Mouse (Mus musculus) limb, embryonic 11.5 days (tissue): ENCODE measurements around the gene Cdkn1a. TPM values are rescaled to one million over a fixed set of nuclear protein-coding genes. Genes with fewer than 3 reads are reported as not detected.

Source experiments
- ATAC-seq: fragments of 200-750 bp; cut with Nextera tagmentation; 2 replicates; pipeline ENCODE4 v1.8.0; 2017; ENCODE audit warnings: low read depth; ENCODE audit not compliant: insufficient number of reproducible peaks, low FRiP score, low TSS enrichment
- DNase-seq: peaks from one replicate; pipeline ENCODE4 v3.0.0-alpha.2; 2015; ENCODE audit warnings: low spot score
- H3K27ac ChIP-seq: fragments of 300-500 bp; sonication (generic); replicated peaks from 2 replicates; pipeline ENCODE4 v1.5.1; 2014; ENCODE audit warnings: low read depth, mild to moderate bottlenecking, low read length
- H3K27me3 ChIP-seq: fragments of 300-500 bp; sonication (generic); 2 replicates; pipeline ENCODE4 v1.6.1; 2014; ENCODE audit warnings: mild to moderate bottlenecking, low read length, mixed read lengths; ENCODE audit not compliant: control insufficient read depth, insufficient read depth
- H3K36me3 ChIP-seq: fragments of 300-500 bp; sonication (generic); 2 replicates; pipeline ENCODE4 v1.6.1; 2014; ENCODE audit warnings: mild to moderate bottlenecking, low read length, moderate library complexity, mixed read lengths; ENCODE audit not compliant: control insufficient read depth, insufficient read depth
- H3K4me1 ChIP-seq: fragments of 300-500 bp; sonication (generic); 2 replicates; pipeline ENCODE4 v1.6.1; 2014; ENCODE audit warnings: low read length, mixed read lengths; ENCODE audit not compliant: control insufficient read depth, insufficient read depth
- H3K4me2 ChIP-seq: fragments of 300-500 bp; sonication (generic); 2 replicates; pipeline ENCODE4 v1.6.1; 2014; ENCODE audit warnings: low read depth, mild to moderate bottlenecking, moderate library complexity; ENCODE audit not compliant: severe bottlenecking
- H3K4me3 ChIP-seq: fragments of 300-500 bp; sonication (generic); 2 replicates; pipeline ENCODE4 v1.5.1; 2014; ENCODE audit warnings: low read depth, low read length
- H3K9ac ChIP-seq: fragments of 300-500 bp; sonication (generic); 2 replicates; pipeline ENCODE4 v1.6.1; 2014; ENCODE audit warnings: mild to moderate bottlenecking, low read length
- H3K9me3 ChIP-seq: fragments of 300-500 bp; sonication (generic); 2 replicates; pipeline ENCODE4 v1.6.1; 2016; ENCODE audit warnings: low read length; ENCODE audit not compliant: control insufficient read depth
- WGBS: fragments of 180-500 bp; shearing (Covaris S2); extraction: QIAGEN DNeasy Blood & Tissue Kit; methylation state at CpG from one replicate; pipeline ENCODE4 v1.1.7; 2014; 5-methylcytosine and 5-hydroxymethylcytosine counted together
- polyA plus RNA-seq: library from polyadenylated mRNA; unstranded; fragments of >200 nt; fragmentation: Nextera tagmentation; extraction: Ambion mirVana; gene quantifications from 2 replicates; pipeline ENCODE4 v1.2.1, GENCODE M21; 2014

Cdkn1a gene
- polyA plus RNA-seq, 1 experiment from 2014 or later, result 41.5 TPM

GRCm38 (mm10) chr17:29080758-29081617, 9.8 kb upstream of the Cdkn1a start:
- Histone ChIP-seq H3K4me1 (peaks cover 8% of the 10 kb centered on the region; the same call in 1 of the 2 replicates), H3K9ac (no peak overlapping the region), H3K4me3 (no peak overlapping the region), H3K36me3 (no peaks in the 10 kb centered on the region), H3K27me3 (peaks cover 17% of the 10 kb centered on the region), H3K27ac (no peak overlapping the region), H3K4me2 (peak overlapping the region; percentile 13; the same call in 1 of the 2 replicates), H3K9me3 (0 out of 2 replicates have a peak, but pooled peaks cover 2% of the 10 kb centered on the region)
- WGBS, result 1% methylated on average over 23 of the region's 23 CpGs
- ATAC-seq, result no peak
- peak; percentile 44 for DNase-seq

DNA sequence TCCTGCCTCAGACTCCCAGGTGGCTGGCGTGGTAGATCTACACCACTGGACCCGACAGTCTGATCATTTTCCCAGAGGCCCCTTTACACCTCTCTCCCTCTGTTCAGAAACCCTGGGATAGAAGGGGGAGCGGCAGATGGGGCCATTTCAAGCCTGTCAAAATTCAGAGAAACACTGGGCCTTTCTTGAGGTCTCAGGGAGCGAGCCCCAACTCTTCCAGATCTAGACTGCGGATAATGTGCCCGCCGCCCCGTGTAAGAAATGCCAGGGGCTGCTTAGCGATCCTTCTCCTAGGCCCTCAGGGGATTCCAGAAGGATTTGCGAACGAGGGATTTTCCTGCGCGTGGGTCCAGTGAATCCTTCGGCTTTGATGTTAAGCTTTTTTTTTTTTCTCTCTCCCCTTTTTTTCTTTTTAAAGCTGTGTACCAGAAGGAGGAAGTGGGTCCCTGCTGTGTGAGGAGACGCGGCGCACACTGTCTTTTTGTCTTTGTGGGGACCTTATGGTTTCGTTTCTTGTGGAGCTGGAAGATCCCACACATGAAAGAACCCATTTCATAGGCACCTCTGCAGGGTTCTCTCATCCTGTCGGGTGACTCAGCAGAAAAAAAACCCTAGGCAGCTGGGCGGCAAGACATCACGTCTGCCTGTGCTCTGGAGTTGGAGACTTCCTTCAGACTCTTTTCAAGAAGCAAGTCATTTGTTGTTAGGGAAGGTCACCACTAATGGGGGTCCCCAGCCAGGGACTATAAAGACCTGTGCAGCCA, 9.0 kb upstream of the Cdkn1a start:
- no peak overlapping the region for H3K4me3 ChIP-seq
- ATAC-seq, result no peak
- no peak overlapping the region for H3K9ac ChIP-seq
- 0 out of 2 replicates have a peak, but pooled peaks cover 2% of the 10 kb centered on the region for H3K9me3 ChIP-seq
- peak overlapping the region; percentile 13 for H3K4me2 ChIP-seq
- peak; percentile 33 for DNase-seq
- peaks cover 8% of the 10 kb centered on the region; the same call in 1 of the 2 replicates for H3K4me1 ChIP-seq
- 4% methylated on average over 21 of the region's 21 CpGs for WGBS
- no peaks in the 10 kb centered on the region for H3K36me3 ChIP-seq
- no peak overlapping the region for H3K27ac ChIP-seq
- H3K27me3 ChIP-seq, result peaks cover 17% of the 10 kb centered on the region

GRCm38 (mm10) chr17:29083586-29083985, 7.2 kb upstream of the Cdkn1a start:
- no peak for DNase-seq
- ATAC-seq, result no peak
- WGBS, result 92% methylated on average over 8 of the region's 8 CpGs
- no peaks in the 10 kb centered on the region for H3K36me3 ChIP-seq
- no peak overlapping the region for H3K4me3 ChIP-seq
- no peak overlapping the region for H3K4me2 ChIP-seq
- peaks cover 17% of the 10 kb centered on the region for H3K27me3 ChIP-seq
- peaks cover 8% of the 10 kb centered on the region; the same call in 1 of the 2 replicates for H3K4me1 ChIP-seq
- 0 out of 2 replicates have a peak, but pooled peaks cover 2% of the 10 kb centered on the region for H3K9me3 ChIP-seq
- no peak overlapping the region for H3K9ac ChIP-seq
- no peak overlapping the region for H3K27ac ChIP-seq

GRCm38 (mm10) chr17:29084656-29085055, 6.1 kb upstream of the Cdkn1a start:
- WGBS, result 91% methylated on average over 7 of the region's 7 CpGs
- Histone ChIP-seq H3K36me3 (no peaks in the 10 kb centered on the region), H3K9ac (no peak overlapping the region), H3K9me3 (0 out of 2 replicates have a peak, but pooled peaks cover 2% of the 10 kb centered on the region), H3K27me3 (peaks cover 17% of the 10 kb centered on the region), H3K27ac (no peak overlapping the region), H3K4me2 (no peak overlapping the region), H3K4me3 (no peak overlapping the region), H3K4me1 (peaks cover 6% of the 10 kb centered on the region; the same call in 1 of the 2 replicates)
- no peak for DNase-seq
- no peak for ATAC-seq

GRCm38 (mm10) chr17:29085266-29085665, 5.5 kb upstream of the Cdkn1a start:
- Histone ChIP-seq H3K9ac (no peak overlapping the region), H3K9me3 (0 out of 2 replicates have a peak, but pooled peaks cover 2% of the 10 kb centered on the region), H3K27ac (no peak overlapping the region), H3K4me2 (no peak overlapping the region), H3K4me1 (peaks cover 6% of the 10 kb centered on the region; the same call in 1 of the 2 replicates), H3K4me3 (no peak overlapping the region), H3K36me3 (no peaks in the 10 kb centered on the region), H3K27me3 (peaks cover 17% of the 10 kb centered on the region)
- no peak for DNase-seq
- ATAC-seq, result no peak
- WGBS, result 79% methylated on average over 10 of the region's 10 CpGs

GRCm38 (mm10) chr17:29086916-29087315, 3.9 kb upstream of the Cdkn1a start:
- Histone ChIP-seq H3K9me3 (0 out of 2 replicates have a peak, but pooled peaks cover 2% of the 10 kb centered on the region), H3K27me3 (peaks cover 6% of the 10 kb centered on the region), H3K4me2 (no peak overlapping the region), H3K9ac (no peak overlapping the region), H3K4me1 (no peaks in the 10 kb centered on the region), H3K4me3 (no peak overlapping the region), H3K27ac (no peak overlapping the region), H3K36me3 (no peaks in the 10 kb centered on the region)
- ATAC-seq (no peak), DNase-seq (no peak)
- WGBS, result 83% methylated on average over 4 of the region's 4 CpGs

DNA sequence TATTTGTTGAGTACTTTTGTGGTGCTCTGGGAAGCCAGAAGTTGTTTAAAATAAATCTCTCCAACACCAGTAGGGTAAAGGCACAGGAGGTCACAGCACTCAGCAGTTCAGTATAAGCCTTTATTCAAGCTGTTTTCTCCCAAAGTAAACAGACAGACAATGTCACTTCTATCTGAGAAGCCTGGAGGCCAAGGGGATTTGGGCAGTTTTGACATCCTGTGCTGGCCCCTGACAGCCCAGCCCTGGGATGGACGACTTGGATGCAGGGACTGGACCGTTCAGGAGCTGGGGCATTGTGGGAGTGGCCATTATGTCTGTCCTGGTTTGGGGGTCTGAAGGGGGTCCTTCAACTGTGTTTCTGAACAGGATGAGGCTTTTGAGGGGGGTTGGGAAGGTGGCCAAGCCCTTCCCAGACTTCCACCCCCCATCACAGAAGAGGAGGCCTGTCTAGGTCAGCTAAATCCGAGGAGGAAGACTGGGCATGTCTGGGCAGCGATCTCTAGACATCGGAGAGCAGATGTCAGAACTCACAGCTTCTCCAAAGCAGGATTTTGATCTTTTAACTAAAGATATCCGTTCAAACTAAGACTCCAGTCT, 670 bp downstream of the Cdkn1a start:
- peaks cover 19% of the 10 kb centered on the region for H3K4me1 ChIP-seq
- 52% methylated on average over 6 of the region's 6 CpGs for WGBS
- H3K36me3 ChIP-seq, result no peaks in the 10 kb centered on the region
- no peak overlapping the region for H3K4me2 ChIP-seq
- no peak overlapping the region for H3K9ac ChIP-seq
- H3K27ac ChIP-seq, result no peak overlapping the region
- no peak overlapping the region for H3K4me3 ChIP-seq
- H3K9me3 ChIP-seq, result no peaks in the 10 kb centered on the region
- H3K27me3 ChIP-seq, result peaks cover 18% of the 10 kb centered on the region
- DNase-seq, result no peak
- ATAC-seq, result no peak

GRCm38 (mm10) chr17:29092497-29092896, 1.7 kb downstream of the Cdkn1a start:
- WGBS, result 65% methylated on average over 5 of the region's 5 CpGs
- no peak overlapping the region for H3K4me3 ChIP-seq
- no peak for ATAC-seq
- H3K27me3 ChIP-seq, result peaks cover 18% of the 10 kb centered on the region
- peak overlapping the region; percentile 12; the same call in 1 of the 2 replicates for H3K9ac ChIP-seq
- H3K4me2 ChIP-seq, result no peak overlapping the region
- DNase-seq, result no peak
- H3K4me1 ChIP-seq, result peaks cover 19% of the 10 kb centered on the region
- H3K36me3 ChIP-seq, result no peaks in the 10 kb centered on the region
- no peaks in the 10 kb centered on the region for H3K9me3 ChIP-seq
- H3K27ac ChIP-seq, result no peak overlapping the region
